Mouse (Mus musculus): ENCODE results near the gene Mettl15. TPM values are rescaled to one million over a fixed set of nuclear protein-coding genes. Genes with fewer than 3 reads are reported as not detected.
"Not testable (repeated sequence)": the region's sequence is repeated elsewhere in the genome, so short reads cannot be mapped to it uniquely, and the experiment has no call there.

Mettl15 gene
- total RNA-seq, 1 experiment from 2014 or later: 13.8 TPM

GRCm38 (mm10) chr2:109221470-109221869, 59.1 kb downstream of the Mettl15 start:
- no peak for ATAC-seq (replicated peaks in 1 of 2; ENCODE audit: insufficient read depth in 1 of 2, low FRiP score in 2 of 2, low TSS enrichment in 1 of 2, low read depth in 1 of 2, poor library complexity in 2 of 2, severe bottlenecking in 2 of 2)

- ATAC-seq (replicated peaks in 1 of 2; ENCODE audit: insufficient read depth in 1 of 2, low FRiP score in 2 of 2, low TSS enrichment in 1 of 2, low read depth in 1 of 2, poor library complexity in 2 of 2, severe bottlenecking in 2 of 2): not testable (repeated sequence)
Measured at GRCm38 (mm10) chr2:109216678-109217077, 63.9 kb downstream of the Mettl15 start.

- ATAC-seq (replicated peaks in 1 of 2; ENCODE audit: insufficient read depth in 1 of 2, low FRiP score in 2 of 2, low TSS enrichment in 1 of 2, low read depth in 1 of 2, poor library complexity in 2 of 2, severe bottlenecking in 2 of 2): not testable (repeated sequence)
Measured at GRCm38 (mm10) chr2:109210641-109211040, 69.9 kb downstream of the Mettl15 start.

- no peak for ATAC-seq (replicated peaks in 1 of 2; ENCODE audit: insufficient read depth in 1 of 2, low FRiP score in 2 of 2, low TSS enrichment in 1 of 2, low read depth in 1 of 2, poor library complexity in 2 of 2, severe bottlenecking in 2 of 2)
Measured at GRCm38 (mm10) chr2:109208032-109208431, 72.5 kb downstream of the Mettl15 start.

- ATAC-seq (replicated peaks in 1 of 2; ENCODE audit: insufficient read depth in 1 of 2, low FRiP score in 2 of 2, low TSS enrichment in 1 of 2, low read depth in 1 of 2, poor library complexity in 2 of 2, severe bottlenecking in 2 of 2): no peak
Measured at GRCm38 (mm10) chr2:109182993-109183392, 97.6 kb downstream of the Mettl15 start.

GRCm38 (mm10) chr2:109158509-109158908, 122.0 kb downstream of the Mettl15 start:
- ATAC-seq (replicated peaks in 1 of 2; ENCODE audit: insufficient read depth in 1 of 2, low FRiP score in 2 of 2, low TSS enrichment in 1 of 2, low read depth in 1 of 2, poor library complexity in 2 of 2, severe bottlenecking in 2 of 2): no peak

- ATAC-seq (replicated peaks in 1 of 2; ENCODE audit: insufficient read depth in 1 of 2, low FRiP score in 2 of 2, low TSS enrichment in 1 of 2, low read depth in 1 of 2, poor library complexity in 2 of 2, severe bottlenecking in 2 of 2): no peak
Measured at GRCm38 (mm10) chr2:109156131-109156530, 124.4 kb downstream of the Mettl15 start.

- ATAC-seq (replicated peaks in 1 of 2; ENCODE audit: insufficient read depth in 1 of 2, low FRiP score in 2 of 2, low TSS enrichment in 1 of 2, low read depth in 1 of 2, poor library complexity in 2 of 2, severe bottlenecking in 2 of 2): no peak
Measured at GRCm38 (mm10) chr2:109153402-109154050, 127.0 kb downstream of the Mettl15 start.

GRCm38 (mm10) chr2:109147292-109147691, 133.3 kb downstream of the Mettl15 start:
- no peak for ATAC-seq (replicated peaks in 1 of 2; ENCODE audit: insufficient read depth in 1 of 2, low FRiP score in 2 of 2, low TSS enrichment in 1 of 2, low read depth in 1 of 2, poor library complexity in 2 of 2, severe bottlenecking in 2 of 2)

- ATAC-seq (replicated peaks in 1 of 2; ENCODE audit: insufficient read depth in 1 of 2, low FRiP score in 2 of 2, low TSS enrichment in 1 of 2, low read depth in 1 of 2, poor library complexity in 2 of 2, severe bottlenecking in 2 of 2): no peak
Measured at GRCm38 (mm10) chr2:109144410-109144809, 136.1 kb downstream of the Mettl15 start.

- ATAC-seq (replicated peaks in 1 of 2; ENCODE audit: insufficient read depth in 1 of 2, low FRiP score in 2 of 2, low TSS enrichment in 1 of 2, low read depth in 1 of 2, poor library complexity in 2 of 2, severe bottlenecking in 2 of 2): no peak
Measured at GRCm38 (mm10) chr2:109140330-109140729, 140.2 kb downstream of the Mettl15 start.

GRCm38 (mm10) chr2:109137276-109137675, 143.3 kb downstream of the Mettl15 start:
- ATAC-seq (replicated peaks in 1 of 2; ENCODE audit: insufficient read depth in 1 of 2, low FRiP score in 2 of 2, low TSS enrichment in 1 of 2, low read depth in 1 of 2, poor library complexity in 2 of 2, severe bottlenecking in 2 of 2): no peak

GRCm38 (mm10) chr2:109130718-109131117, 149.8 kb downstream of the Mettl15 start:
- no peak for ATAC-seq (replicated peaks in 1 of 2; ENCODE audit: insufficient read depth in 1 of 2, low FRiP score in 2 of 2, low TSS enrichment in 1 of 2, low read depth in 1 of 2, poor library complexity in 2 of 2, severe bottlenecking in 2 of 2)

- ATAC-seq (replicated peaks in 1 of 2; ENCODE audit: insufficient read depth in 1 of 2, low FRiP score in 2 of 2, low TSS enrichment in 1 of 2, low read depth in 1 of 2, poor library complexity in 2 of 2, severe bottlenecking in 2 of 2): no peak
Measured at GRCm38 (mm10) chr2:109129921-109130320, 150.6 kb downstream of the Mettl15 start.

- ATAC-seq (replicated peaks in 1 of 2; ENCODE audit: insufficient read depth in 1 of 2, low FRiP score in 2 of 2, low TSS enrichment in 1 of 2, low read depth in 1 of 2, poor library complexity in 2 of 2, severe bottlenecking in 2 of 2): no peak
Measured at GRCm38 (mm10) chr2:109105773-109106484, 174.6 kb downstream of the Mettl15 start.

- ATAC-seq (replicated peaks in 1 of 2; ENCODE audit: insufficient read depth in 1 of 2, low FRiP score in 2 of 2, low TSS enrichment in 1 of 2, low read depth in 1 of 2, poor library complexity in 2 of 2, severe bottlenecking in 2 of 2): no peak
Measured at GRCm38 (mm10) chr2:109049686-109050085, 230.9 kb downstream of the Mettl15 start.

Measured in hematopoietic stem cell, adult 5-6 weeks (primary cell).